Mouse (Mus musculus): ENCODE measurements around the gene Cep295nl. TPM values are rescaled to one million over a fixed set of nuclear protein-coding genes. Genes with fewer than 3 reads are reported as not detected.

Cep295nl gene
- total RNA-seq, 1 experiment from 2014 or later, result 1.1 TPM

DNA sequence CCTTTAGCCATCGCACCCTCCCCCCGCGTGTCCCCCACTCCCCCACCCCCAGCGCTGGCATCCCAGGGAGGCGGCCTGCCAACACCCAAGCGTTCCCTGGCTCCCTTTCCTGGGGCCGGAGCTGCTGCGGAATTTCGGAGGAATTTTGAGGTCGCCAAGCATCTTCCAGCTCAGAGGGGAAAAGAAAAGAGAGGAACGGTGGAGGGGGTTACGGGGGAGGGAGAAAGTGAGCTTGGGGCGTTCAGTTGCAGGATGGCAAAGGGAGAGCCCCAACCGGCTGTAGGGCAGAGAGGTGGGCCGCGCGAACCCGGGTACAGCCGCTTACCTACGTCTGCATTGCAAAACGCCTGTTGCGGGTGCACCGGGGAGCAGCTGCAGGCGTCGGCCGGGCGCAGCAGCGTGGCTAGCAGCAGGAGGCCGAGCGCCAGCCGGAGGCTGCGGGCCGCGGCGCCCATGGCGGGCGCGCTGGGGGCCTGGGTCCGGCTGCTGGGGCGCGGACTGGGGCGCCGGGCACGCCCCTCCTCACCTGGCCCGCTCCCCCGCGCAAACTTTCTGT is 12.4 kb upstream of the Cep295nl start:
- DNase-seq, result peak; percentile 23

DNA sequence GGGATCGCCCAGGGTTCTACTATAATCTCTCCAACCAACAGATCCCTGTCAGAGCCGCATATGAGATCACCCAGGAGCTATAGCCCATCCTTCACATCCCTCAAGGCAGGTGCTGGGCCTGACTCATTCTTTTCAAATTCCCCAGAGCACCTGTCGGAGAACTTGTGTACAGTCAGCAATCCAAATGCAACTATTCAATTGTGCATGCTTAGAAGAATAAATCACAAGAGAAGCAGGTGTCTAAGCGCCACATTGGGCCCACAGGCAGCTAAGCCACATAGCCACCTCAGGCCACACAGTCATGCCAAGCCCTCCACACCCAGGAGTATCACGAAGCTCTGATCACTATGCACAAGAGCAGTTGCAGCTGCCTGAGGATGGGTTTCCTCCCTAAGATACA is 7.2 kb upstream of the Cep295nl start:
- no peak for DNase-seq

DNA sequence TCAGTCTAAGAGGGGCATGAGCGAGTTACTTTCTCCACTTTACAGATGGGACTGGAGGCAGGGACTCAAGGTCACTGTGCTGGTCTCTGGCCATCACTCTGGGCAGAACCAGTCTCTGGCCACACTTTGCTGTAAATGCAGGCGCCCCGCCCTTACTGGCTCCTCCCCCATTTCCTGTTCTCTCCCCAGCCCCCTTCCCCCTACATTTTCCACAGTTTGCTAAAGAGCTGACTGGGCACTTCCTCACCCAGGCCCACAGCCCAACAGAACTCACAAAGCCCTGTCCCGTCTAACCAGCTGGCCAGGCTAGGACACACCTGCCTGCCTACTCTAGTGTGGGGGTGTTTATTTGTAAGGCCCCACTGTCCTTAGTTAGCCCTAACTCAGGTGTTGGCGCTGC is 6.6 kb upstream of the Cep295nl start:
- DNase-seq, result no peak

DNA sequence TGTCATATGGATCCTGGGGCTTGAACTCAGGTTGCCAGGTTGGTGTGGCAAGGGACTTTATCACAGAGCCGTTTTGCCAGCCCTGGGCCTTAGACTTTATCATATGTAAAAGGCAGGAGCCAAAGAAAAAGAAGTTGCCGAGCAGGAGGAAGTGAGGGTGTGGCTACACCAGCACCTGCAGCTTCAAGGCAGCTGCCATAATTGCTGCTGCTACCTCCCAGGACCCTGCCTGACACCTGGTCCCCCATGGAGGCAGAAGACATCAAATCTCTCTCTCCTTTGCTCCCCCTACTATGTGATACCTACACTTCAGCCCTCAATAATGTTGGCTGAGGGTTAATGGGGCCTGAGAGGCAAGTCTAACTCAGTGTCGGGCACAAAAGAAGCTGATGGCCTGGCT is 6.1 kb upstream of the Cep295nl start:
- no peak for DNase-seq

DNA sequence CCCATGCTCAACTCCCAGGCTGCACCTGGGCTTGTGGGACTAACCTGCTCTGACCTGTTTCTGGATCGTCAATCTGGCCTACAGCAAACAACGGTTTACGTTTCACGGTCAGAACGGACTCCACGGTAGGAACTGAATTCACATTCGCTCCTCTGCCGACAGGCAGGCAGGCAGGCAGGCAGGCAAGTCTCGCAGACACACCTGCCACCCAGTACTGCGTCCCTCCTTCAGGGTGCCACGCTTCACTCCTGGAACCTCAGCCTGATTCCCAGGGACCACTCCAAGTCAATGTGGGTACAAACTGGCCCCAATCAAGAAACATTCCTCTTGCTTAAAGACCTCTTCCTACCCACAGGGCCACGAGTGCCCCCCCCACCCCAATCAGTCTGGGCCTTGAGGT is 5.6 kb upstream of the Cep295nl start:
- DNase-seq, result no peak

DNA sequence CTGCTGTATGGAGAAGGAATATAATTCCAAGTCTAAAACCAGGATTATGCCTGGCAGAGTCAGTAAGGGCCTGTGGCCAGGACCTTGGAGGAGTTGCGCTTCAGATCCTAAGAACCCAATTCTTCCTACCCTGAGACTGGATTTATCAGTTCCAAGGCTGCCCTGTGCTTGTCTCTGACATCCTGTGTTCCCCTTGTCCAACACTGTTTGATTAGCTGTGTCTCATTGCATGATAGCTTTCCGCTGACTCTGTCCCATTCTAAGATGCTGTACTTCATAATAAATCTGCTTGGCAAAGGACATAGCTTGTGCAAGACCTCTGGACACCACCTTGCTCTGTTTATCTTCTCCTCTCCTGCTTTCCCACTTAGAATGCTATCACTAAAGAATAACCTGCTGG is 5.1 kb upstream of the Cep295nl start:
- DNase-seq, result no peak

DNA sequence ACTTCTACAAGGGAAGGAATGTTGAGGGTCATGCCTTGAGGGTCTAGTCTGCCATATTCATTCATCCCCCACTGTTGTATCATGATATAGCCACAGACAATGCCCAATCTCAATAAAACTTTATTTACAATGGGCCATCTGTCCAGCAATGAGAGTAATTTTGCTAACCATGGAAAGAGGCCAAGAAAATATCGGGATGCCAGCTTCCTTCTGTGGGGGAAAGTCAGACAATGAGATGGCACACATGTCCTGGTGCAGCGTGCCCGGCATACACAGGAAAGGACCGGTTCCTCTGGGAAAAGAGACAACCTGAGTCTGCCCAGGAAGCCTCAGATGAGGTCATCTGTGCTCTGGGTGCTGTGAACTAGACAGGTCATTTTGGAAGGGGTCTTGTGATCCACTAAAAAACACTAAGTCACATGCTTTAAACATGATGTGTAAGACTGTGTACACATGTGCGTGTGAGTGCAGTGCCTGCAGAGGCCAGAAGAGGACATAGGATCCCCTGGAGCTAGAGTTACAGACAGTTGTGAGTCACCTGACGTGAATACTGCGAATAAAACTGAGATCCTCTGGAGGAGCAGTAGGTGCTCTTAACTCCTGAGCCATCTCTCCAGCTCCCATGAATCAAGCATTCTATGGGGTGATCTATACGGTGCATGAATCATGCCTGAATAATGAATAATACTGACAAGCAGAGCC is 4.2 kb upstream of the Cep295nl start:
- no peak for DNase-seq

DNA sequence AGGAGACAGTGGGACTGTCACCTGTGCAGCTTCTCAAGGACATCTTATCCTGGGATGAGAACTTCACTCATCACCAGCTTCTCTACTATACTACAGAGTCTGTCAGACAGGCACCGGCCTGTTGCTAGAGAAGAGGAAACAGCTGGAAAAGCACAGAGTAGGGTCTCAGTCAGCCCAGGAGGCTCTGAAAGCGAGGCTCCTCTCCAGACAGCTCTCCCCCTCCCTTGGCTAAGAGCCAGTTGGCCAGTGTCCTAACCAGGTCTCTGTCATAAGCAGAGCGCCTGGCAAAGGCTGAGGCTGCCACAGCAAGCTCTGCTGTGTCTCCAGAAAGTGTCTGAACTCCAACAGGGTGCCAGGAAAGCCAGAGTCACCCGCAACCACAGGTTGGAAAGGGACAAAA is 3.4 kb upstream of the Cep295nl start:
- peak; percentile 36 for DNase-seq

DNA sequence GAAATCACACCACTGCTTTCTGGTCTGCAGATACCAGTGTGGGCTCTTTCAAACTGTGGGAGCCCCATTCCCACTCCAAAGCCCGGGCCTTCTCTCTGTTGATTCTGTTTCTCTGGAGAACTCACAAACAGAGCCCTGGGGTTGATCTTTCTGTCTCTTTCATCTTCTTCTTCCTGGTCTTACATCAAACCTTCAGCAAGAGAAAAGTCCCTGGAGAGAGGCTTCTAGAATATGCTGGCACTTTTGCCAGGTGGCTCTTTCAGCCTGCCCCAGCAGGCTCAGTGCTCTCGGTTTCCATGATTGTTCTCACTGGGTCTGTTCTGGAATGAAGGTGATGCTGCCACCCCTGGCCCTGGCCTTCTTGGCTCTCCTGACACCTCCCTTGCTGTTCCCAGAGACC is 1.3 kb upstream of the Cep295nl start:
- DNase-seq, result no peak

DNA sequence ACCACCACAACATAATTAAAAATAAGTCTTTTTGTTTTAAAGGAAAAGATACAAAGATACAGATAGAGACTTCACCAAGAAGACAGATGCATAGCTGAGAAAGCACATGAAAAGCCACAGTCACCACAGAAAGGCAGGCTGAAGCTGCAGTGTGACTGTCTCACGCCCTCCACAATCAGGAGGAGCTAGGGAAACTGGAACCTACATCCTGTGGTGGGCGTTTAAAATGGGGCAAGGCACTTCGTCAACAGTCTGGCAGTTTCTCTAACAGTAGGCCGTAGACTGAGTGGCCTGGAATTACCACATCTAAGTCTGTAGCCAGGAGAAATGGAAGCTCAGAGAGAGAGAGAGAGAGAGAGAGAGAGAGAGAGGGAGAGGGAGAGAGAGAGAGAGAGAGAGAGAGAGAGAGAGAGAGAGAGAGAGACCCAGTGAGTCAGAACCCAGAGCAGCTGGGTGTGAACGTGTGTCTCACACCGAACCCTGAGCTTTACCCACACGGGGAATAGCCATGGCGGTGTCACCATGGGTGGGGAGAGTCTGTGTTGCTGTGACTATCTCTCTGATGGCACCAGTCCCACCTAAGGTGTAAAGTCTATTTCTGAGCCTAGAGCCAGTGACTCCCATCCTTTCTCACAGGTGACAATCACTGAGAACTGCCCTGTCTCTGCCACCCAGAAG is 4.7 kb downstream of the Cep295nl start:
- no peak for DNase-seq

DNA sequence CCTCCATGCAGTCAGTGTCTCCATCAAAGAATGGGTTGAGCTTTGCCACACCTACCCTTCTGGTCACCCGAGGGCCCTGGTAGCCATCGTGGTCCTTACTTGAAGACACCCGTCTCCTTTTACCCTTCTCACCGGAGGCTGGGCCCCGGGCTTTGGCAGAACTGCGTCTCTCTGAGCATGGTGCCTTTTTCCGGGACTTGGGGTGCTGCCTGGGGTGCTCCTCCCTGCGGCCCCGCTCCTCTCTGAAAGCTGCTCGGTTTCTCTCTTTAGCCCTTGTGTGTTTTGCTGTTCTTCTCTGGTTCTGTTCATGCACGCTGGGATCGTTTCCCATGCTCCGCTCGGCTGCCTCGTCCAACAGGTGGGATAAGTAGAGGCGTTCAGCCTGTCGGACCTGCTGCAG is 8.9 kb downstream of the Cep295nl start:
- DNase-seq, result no peak

DNA sequence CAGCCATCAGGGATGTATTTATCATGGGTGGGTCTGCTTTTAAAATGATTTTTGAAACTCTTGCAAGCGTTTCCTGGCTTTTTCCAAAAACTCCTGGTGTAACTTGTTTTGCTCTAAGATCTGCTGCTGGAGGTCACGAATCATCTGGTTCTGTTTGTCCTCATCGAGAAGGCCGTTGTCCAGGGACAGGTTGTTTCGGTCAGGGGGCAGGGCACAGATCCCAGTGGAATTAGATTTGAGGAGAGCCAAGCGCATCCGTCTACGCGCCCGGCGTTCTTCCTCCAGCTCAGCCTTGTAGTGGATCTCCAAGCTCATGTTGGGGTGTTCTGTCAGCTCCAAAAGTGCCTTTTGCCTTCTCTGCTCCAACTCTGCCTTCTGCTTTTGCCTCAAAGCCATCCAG is 9.9 kb downstream of the Cep295nl start:
- DNase-seq, result no peak

DNA sequence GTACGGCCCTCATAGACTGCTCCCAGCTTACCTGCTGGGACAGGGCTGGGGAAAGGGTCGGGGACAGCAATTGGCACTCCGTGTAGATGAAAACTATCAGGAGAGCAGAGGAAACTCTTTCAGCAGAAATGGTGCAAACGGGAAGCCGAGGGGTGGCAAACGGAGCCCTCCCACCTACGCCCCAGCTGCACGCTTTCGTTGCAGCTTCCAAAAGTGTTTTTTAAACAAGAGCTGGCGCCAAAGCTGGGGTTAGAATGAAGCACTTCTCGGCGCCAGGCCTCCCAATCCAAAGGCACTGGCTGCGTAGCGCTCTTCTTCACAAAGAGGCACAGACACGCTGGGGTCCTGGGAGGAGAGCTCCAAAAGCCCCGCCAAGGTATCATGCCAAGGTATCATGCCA is 11.5 kb downstream of the Cep295nl start:
- no peak for DNase-seq

DNA sequence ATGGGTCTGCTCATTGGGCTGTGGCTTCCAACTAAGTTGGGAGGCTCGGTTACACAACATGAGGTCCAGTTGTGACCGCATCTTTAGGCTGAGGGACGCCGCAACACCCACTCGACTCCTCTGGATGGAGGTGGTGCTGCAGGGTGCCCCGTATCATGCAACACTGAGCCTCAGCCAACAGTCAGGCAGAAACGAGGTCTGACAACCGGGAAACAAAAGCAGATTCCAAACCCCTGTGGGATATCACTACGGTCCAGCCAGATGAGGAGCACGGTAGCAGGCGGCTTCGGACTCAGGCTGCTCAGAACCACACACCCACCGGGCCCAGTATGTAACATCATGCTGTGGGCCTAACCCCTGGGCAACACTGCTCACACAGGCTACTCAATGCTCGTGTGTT is 11.9 kb downstream of the Cep295nl start:
- no peak for DNase-seq

DNA sequence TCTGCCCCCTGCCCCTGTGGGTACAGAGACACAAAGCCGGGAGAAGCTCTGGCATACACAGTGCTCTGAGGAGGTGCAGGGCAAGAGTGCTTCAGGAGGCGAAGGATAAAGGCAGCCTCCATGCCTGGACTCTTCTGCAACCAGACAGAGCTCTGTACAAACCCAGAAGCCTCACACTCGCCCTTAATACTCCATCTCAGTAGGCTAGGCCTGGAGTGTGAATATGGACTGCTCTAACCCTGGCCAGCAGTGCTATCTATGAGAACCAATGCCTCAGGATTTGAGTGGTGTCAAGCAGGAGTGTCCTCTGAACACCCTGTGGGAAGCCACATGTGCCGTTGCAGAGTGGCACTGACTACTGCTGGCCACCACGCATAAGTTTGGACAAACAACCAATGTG is 13.4 kb downstream of the Cep295nl start:
- DNase-seq, result no peak

DNA sequence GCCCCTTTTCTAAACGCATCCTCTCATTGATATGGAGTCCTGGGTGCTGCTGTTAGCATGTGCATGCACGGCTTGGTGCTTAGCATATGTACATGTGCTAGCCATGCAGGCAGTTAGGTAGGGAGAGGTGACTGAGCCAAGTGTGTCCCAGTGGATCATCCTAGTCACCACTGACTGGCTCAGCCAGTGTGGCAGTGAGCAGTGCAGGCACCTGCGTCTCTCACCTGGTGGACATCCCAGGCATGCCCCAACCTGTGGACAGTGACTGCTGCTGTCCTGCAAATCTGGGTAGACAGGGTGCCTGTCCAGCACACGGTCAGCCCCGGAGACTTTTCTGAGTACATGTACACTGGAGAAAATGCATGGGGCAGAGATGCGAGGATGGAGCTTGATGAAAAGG is 13.8 kb downstream of the Cep295nl start:
- DNase-seq, result no peak

DNA sequence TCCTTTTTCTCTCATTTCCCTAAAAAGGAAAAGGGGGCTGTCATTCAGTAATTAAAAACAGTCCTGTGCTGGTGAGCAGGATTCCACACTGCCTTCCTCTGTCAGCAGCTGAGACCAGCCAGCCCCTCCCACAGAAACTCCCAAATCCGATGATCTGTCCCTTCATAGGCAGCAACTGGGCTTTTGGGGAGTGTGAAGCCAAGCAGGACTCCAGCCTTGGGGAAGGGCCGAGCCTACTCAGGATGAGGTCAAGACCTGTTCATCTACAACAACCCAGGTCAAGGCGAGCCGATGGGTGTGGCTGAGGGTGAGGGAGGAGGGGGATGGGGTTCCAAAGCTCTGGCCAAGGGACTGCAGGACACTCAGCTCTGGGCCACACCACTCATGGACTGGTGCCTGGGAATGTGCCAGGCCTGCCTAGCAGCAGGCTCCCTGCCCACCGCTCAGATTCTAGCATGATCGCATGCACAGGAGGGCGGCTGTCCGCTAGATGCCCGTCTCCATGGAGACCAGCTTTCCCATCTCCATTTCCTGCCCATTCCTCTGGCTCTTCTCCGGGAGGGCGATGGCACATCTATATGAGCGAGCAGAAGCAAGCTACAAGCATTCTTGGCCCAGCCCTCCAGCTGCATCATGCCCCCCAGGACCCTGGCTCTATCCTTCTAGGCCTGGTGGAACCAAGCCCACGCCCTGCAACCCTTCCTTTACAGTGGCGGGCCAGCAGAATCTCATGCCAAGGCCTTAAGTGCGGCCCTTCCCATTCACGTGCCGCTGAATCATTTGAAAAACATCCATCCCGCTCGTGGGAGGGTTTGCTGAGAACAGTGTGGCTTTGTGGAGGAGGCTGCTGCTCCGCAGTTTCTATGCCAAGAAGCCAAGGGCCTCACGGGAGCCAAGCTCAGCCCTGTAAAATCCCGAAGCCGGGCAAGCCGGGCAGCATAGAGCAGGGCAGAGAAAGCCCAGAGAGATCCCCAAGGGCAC is 15.0 kb downstream of the Cep295nl start:
- DNase-seq, result peak; percentile 45

DNA sequence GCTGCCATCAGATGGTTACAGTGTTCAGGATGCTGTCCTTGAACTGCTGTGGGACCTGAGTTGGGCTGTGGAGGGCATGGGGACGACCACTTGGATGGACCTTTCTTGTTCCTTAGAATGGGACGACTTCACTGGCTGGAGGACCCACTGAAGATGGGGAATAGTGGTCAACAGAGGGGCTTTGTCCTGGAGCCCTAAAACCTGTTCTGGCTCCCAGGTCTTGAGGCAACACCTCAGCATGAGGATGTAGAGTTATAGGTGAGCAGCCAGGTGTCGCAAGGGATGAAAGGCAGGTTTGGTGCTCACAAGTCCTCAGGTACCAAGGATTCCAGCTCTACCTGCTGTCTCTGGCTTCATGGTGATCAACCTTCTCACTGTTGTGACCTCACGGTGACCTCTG is 15.8 kb downstream of the Cep295nl start:
- no peak for DNase-seq

DNA sequence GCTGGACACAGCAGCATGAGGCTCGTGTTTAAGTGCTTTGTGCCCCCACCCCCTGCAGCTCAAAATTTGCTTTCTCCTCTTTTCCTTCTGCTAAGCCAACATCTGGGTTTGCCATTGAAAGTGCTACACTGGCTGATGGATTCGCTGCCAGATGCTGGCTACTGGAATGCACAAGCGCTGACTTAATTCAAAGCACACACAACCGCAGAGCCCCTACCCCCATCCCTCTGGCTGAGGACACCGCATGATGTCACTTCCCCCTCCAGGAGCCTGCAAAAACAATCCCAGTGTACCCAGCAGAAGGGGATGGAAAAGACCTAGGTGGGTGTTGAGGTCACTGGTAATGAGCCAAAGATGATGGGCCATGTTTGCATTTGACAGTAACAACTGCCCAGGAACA is 17.8 kb downstream of the Cep295nl start:
- DNase-seq, result no peak

DNA sequence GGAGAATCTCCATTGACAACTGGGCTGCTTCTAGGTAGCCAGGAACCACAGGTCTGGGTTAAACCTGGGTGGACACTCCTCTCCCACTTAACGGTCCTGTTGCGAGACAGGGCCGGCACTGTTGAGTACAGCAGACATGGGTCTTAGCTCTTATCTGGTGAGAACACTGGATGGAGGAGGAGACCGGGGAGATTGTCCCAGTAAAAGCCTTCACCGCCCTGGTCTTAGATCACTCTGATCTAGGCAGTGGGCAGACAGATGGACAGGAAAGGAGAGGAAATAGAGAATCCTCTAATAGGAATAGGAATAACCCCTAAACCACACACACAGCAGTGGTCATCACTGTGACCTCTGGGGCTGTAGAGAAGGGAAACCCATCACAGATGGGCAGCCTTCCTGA is 18.3 kb downstream of the Cep295nl start:
- DNase-seq, result no peak

DNA sequence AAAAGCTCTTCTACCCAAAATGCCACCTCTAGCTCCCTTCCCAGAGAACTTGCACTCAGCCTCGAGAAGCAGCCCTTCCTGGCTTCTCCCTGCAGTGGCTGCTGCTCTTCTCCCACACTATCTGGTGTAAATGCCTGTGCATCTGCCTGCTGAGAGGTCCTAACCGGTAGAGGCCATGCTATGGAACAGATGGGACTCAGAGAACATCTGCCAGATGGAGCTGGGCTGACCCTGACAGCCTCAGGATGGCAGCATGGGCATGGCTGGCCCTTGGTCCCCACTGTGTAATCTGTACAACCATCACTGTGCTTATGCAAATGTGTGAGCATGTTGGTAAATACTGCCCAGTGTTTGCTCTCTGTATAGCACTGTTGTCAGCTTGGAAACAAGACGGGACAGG is 19.7 kb downstream of the Cep295nl start:
- DNase-seq, result no peak

DNA sequence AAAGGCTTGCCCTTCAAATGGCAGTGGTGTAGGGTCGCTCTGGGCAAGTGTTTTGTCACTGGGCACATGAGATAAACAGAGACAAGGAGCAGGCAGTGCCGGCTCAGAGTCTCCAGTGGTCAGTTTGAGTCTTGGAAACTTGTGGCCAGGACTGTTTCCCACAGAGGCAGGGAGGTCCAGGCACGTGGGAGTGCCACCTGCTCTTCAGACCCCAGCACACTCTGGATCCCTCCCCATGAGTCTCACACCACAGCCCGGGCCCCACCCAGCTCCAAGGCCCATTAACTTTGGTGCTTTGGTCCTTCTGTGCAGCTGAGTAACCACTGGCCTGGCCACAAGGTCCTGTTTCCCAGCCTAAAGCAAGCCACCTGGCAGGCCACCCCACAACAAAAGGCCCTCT is 20.3 kb downstream of the Cep295nl start:
- no peak for DNase-seq

DNA sequence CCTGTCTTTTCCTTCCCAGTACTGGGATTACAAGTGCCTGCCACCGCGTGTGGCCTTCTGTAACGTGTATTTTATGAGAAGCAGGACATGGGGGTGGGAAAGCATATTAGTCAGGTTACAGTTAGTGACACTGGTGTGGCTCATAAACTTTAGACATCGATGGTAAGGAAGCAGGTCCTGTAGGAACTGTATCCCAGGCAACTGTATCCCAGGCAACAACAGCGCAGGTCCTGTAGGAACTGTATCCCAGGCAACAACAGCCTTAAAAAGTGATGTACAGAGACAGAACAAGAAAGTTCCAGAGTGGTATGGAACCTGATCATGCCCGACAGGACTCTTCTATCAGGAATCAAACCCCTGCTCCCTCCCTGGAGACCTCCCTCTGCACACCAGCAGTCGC is 20.8 kb downstream of the Cep295nl start:
- DNase-seq, result no peak

All from adrenal gland, postnatal 25 days (tissue).